ENCODE assay signal across 8 mouse cellular contexts in the genomic region with DNA sequence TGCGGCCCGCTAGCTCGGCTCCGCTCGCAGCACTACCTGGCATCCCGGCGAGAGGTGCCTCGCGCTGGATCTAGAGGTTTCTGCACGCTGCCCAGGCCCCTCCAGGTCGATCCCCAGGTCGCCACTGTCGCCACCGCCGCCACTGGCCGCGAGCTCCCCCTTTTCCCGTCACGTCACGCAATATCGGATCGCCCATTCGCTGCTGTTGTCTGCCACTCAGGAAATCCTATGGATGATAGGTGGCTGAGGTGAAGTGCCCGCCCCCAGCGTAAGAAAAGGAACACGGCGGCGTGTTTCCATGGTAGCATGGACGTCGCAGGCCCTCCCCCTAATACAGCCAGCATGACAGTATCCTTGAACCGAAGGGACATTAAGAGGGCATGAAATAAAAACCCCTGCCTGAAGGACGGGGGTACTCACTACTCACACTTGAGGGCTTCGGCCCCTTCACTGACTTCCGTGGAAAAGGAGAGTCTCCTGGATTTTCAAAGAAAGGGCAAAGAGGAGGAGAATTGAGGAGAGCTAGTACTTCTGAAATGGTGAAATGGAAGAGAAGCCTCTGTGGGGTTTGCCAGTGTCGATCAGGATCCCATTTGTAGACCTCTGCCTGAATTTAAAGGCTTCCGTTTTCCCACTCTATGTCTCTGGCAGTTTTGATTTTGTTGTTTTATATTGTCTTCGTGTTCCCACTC. TPM values are rescaled to one million over a fixed set of nuclear protein-coding genes. Genes with fewer than 3 reads are reported as not detected.
A peak's percentile ranks its signal among the peaks of the same experiment; 100 is the strongest.
DNase-seq lines count a peak whose midpoint lies in the region; ATAC-seq and TF ChIP-seq lines count a peak whose summit lies in the region.

A gene (minus strand): TSS at position 172 of the 692 bp plus-strand sequence.

- peak; percentile 96 for DNase-seq in CH12.LX (ENCODE audit: extremely low read depth)
- DNase-seq in c-Kit-positive CD71-positive TER-119-negative erythroid progenitor cells, embryonic 14.5 days (ENCODE audit: low read depth) = peak; percentile 92
- peak; percentile 94 for DNase-seq in forebrain, embryonic 11.5 days (ENCODE audit: low spot score)
- DNase-seq in kidney, postnatal 36 days = peak; percentile 97
- DNase-seq in telencephalon, adult 2 months (ENCODE audit: low read depth, low spot score) = peak; percentile 94

- H3K79me2 ChIP-seq in CH12.LX (replicated peaks; ENCODE audit: control insufficient read depth, extremely low read depth, insufficient read depth, poor library complexity, severe bottlenecking) = peaks cover 16% of the 10 kb centered on the region

- H3K27ac ChIP-seq in CH12.LX (ENCODE audit: insufficient read depth, low read depth) = no peak within 1 kb of the TSS; the same call in 1 of the 2 replicates
- H3K27ac ChIP-seq in forebrain, embryonic 11.5 days (ENCODE audit: low read depth, low read length) = peak within 1 kb of the TSS; percentile 81
- H3K27ac ChIP-seq in heart, embryonic 16.5 days (ENCODE audit: low read length) = peak within 1 kb of the TSS; percentile 74
- H3K27ac ChIP-seq in liver, embryonic 15.5 days (replicated peaks) = no peak within 1 kb of the TSS; the same call in 1 of the 2 replicates
- H3K27ac ChIP-seq in neural tube, embryonic 12.5 days = peak within 1 kb of the TSS; percentile 97

- H3K4me1 ChIP-seq in CH12.LX (ENCODE audit: control insufficient read depth in 1 of 2, insufficient read depth in 2 of 2) = peaks cover 9 to 40% of the 10 kb centered on the region in 2 experiments
- peaks cover 7% of the 10 kb centered on the region for H3K4me1 ChIP-seq in forebrain, embryonic 11.5 days (replicated peaks; ENCODE audit: control insufficient read depth, insufficient read depth, low read length)
- H3K4me1 ChIP-seq in heart, embryonic 16.5 days (ENCODE audit: control insufficient read depth, insufficient read depth, low read length) = peaks cover 15% of the 10 kb centered on the region
- H3K4me1 ChIP-seq in liver, embryonic 15.5 days (replicated peaks) = peaks cover 19% of the 10 kb centered on the region
- H3K4me1 ChIP-seq in neural tube, embryonic 12.5 days = peaks cover 30% of the 10 kb centered on the region

- TF ChIP-seq CTCF in CH12.LX (conservative IDR thresholded peaks at IDR 0.05 in 1 of 2, IDR thresholded peaks at IDR 0.05 in 1 of 2; ENCODE audit: low read depth in 2 of 2, low read length in 2 of 2) = no peak

- TF ChIP-seq RAD21 in CH12.LX (IDR thresholded peaks at IDR 0.05; ENCODE audit: low read depth, low read length) = no peak

- peak; percentile 100 for ATAC-seq in forebrain, embryonic 11.5 days (replicated peaks; ENCODE audit: low FRiP score)
- ATAC-seq in heart, embryonic 16.5 days (replicated peaks; ENCODE audit: extremely low read depth, insufficient read depth, low FRiP score) = peak; percentile 100
- ATAC-seq in liver, embryonic 15.5 days (ENCODE audit: insufficient read depth) = peak; percentile 97
- peak; percentile 98 for ATAC-seq in neural tube, embryonic 12.5 days (ENCODE audit: low FRiP score, low read depth)

- WGBS in forebrain, embryonic 11.5 days = under 1% methylated on average over 37 of the region's 37 CpGs
- WGBS in heart, embryonic 16.5 days = under 1% methylated on average over 37 of the region's 37 CpGs
- whole genome bisulfite sequencing in liver, embryonic 15.5 days (ENCODE audit: insufficient replicate concordance) = 1% methylated on average over 37 of the region's 37 CpGs
- under 1% methylated on average over 37 of the region's 37 CpGs for WGBS in neural tube, embryonic 12.5 days

- H3K4me3 ChIP-seq in CH12.LX (replicated peaks in 1 of 3; ENCODE audit: low read depth in 2 of 3, low read length in 2 of 3, poor library complexity in 1 of 3) = peak within 1 kb of the TSS; percentile 84 to 88 (median 86)
- H3K4me3 ChIP-seq in forebrain, embryonic 11.5 days (ENCODE audit: low read depth, low read length) = peak within 1 kb of the TSS; percentile 65
- H3K4me3 ChIP-seq in heart, embryonic 16.5 days (ENCODE audit: low read length) = peak within 1 kb of the TSS; percentile 73
- H3K4me3 ChIP-seq in liver, embryonic 15.5 days (replicated peaks) = peak within 1 kb of the TSS; percentile 78
- peak within 1 kb of the TSS; percentile 94 for H3K4me3 ChIP-seq in neural tube, embryonic 12.5 days

- H3K9me3 ChIP-seq in CH12.LX (replicated peaks; ENCODE audit: low read length) = no peaks in the 10 kb centered on the region
- no peaks in the 10 kb centered on the region for H3K9me3 ChIP-seq in forebrain, embryonic 11.5 days (ENCODE audit: control insufficient read depth, low read length)
- H3K9me3 ChIP-seq in heart, embryonic 16.5 days (replicated peaks; ENCODE audit: control insufficient read depth, low read length) = no peaks in the 10 kb centered on the region
- H3K9me3 ChIP-seq in liver, embryonic 15.5 days (replicated peaks) = no peaks in the 10 kb centered on the region
- no peaks in the 10 kb centered on the region for H3K9me3 ChIP-seq in neural tube, embryonic 12.5 days

- peak; percentile 52; the same call in 1 of the 2 replicates for TF ChIP-seq POLR2A in CH12.LX (IDR thresholded peaks at IDR 0.05; ENCODE audit: low read depth, low read length)

- peaks cover 29 to 36% of the 10 kb centered on the region in 2 experiments for H3K36me3 ChIP-seq in CH12.LX (replicated peaks in 1 of 2; ENCODE audit: control insufficient read depth in 1 of 2, insufficient read depth in 1 of 2, low read length in 1 of 2)
- peaks cover 6% of the 10 kb centered on the region; the same call in 1 of the 2 replicates for H3K36me3 ChIP-seq in forebrain, embryonic 11.5 days (ENCODE audit: control insufficient read depth, insufficient read depth, low read length)
- peaks cover 12% of the 10 kb centered on the region for H3K36me3 ChIP-seq in heart, embryonic 16.5 days (ENCODE audit: control insufficient read depth, insufficient read depth)
- no peaks in the 10 kb centered on the region for H3K36me3 ChIP-seq in liver, embryonic 15.5 days (replicated peaks)
- peaks cover 20% of the 10 kb centered on the region for H3K36me3 ChIP-seq in neural tube, embryonic 12.5 days

- in situ Hi-C loops in CH12.LX (cut with MboI; ENCODE audit: low pct_ligation_motif_present, low pct_unique_long_range_greater_than_20kb, low sequenced_read_pairs) = no loop called here

- H3K9ac ChIP-seq in CH12.LX (ENCODE audit: insufficient read depth, low read depth) = peak within 1 kb of the TSS; percentile 74
- H3K9ac ChIP-seq in forebrain, embryonic 11.5 days (ENCODE audit: low read length) = peak within 1 kb of the TSS; percentile 74
- peak within 1 kb of the TSS; percentile 88 for H3K9ac ChIP-seq in heart, embryonic 16.5 days (ENCODE audit: low read length)
- H3K9ac ChIP-seq in liver, embryonic 15.5 days = peak within 1 kb of the TSS; percentile 69
- H3K9ac ChIP-seq in neural tube, embryonic 12.5 days = peak within 1 kb of the TSS; percentile 84

- TF ChIP-seq EP300 in CH12.LX (IDR thresholded peaks at IDR 0.05; ENCODE audit: low read length) = no peak

- H3K4me2 ChIP-seq in CH12.LX (ENCODE audit: insufficient read depth, low read depth, poor library complexity, severe bottlenecking) = peak within 1 kb of the TSS; percentile 79
- H3K4me2 ChIP-seq in forebrain, embryonic 11.5 days (ENCODE audit: low read depth, low read length, severe bottlenecking) = peak within 1 kb of the TSS; percentile 73
- H3K4me2 ChIP-seq in heart, embryonic 16.5 days (ENCODE audit: low read depth, low read length) = peak within 1 kb of the TSS; percentile 78
- peak within 1 kb of the TSS; percentile 87 for H3K4me2 ChIP-seq in liver, embryonic 15.5 days
- peak within 1 kb of the TSS; percentile 64 for H3K4me2 ChIP-seq in neural tube, embryonic 12.5 days (replicated peaks)

- dilution Hi-C loops in CH12.LX (cut with MboI; ENCODE audit: extremely low pct_ligation_motif_present, extremely low pct_unique_long_range_greater_than_20kb, low sequenced_read_pairs) = no loop called here

- H3K27me3 ChIP-seq in CH12.LX (replicated peaks) = no peaks in the 10 kb centered on the region
- no peaks in the 10 kb centered on the region for H3K27me3 ChIP-seq in forebrain, embryonic 11.5 days (ENCODE audit: control insufficient read depth, insufficient read depth, low read length)
- H3K27me3 ChIP-seq in heart, embryonic 16.5 days (ENCODE audit: control insufficient read depth, insufficient read depth, low read length) = no peaks in the 10 kb centered on the region
- H3K27me3 ChIP-seq in liver, embryonic 15.5 days = 0 out of 2 replicates have a peak, but pooled peaks cover 2% of the 10 kb centered on the region
- H3K27me3 ChIP-seq in neural tube, embryonic 12.5 days (replicated peaks) = no peaks in the 10 kb centered on the region

TF ChIP-seq in CH12.LX, 34 proteins besides CTCF, POLR2A, EP300 and RAD21 (continues in another document):
- TF ChIP-seq HCFC1 (IDR thresholded peaks at IDR 0.05; ENCODE audit: low read depth, low read length) = peak; percentile 62; the same call in 1 of the 2 replicates
- TF ChIP-seq SMC3 (IDR thresholded peaks at IDR 0.05; ENCODE audit: low read depth, low read length) = no peak
- TF ChIP-seq MYC (IDR thresholded peaks at IDR 0.05; ENCODE audit: low read depth, low read length) = no peak
- TF ChIP-seq ELF1 (IDR thresholded peaks at IDR 0.05; ENCODE audit: low read depth, low read length) = no peak; the same call in 1 of the 2 replicates
- TF ChIP-seq SIN3A (IDR thresholded peaks at IDR 0.05; ENCODE audit: low read length) = peak; percentile 83
- TF ChIP-seq NELFE (IDR thresholded peaks at IDR 0.05; ENCODE audit: low read depth, low read length) = peak; percentile 50; the same call in 1 of the 2 replicates
- peak; percentile 36; the same call in 1 of the 2 replicates for TF ChIP-seq NRF1 (IDR thresholded peaks at IDR 0.05; ENCODE audit: low read depth, low read length)
- TF ChIP-seq CHD2 (IDR thresholded peaks at IDR 0.05; ENCODE audit: low read length) = peak; percentile 85
- TF ChIP-seq TBP (conservative IDR thresholded peaks at IDR 0.05; ENCODE audit: low read depth, low read length) = peak; percentile 74
- TF ChIP-seq PAX5 (IDR thresholded peaks at IDR 0.05; ENCODE audit: low read length) = no peak
- TF ChIP-seq GABPA (IDR thresholded peaks at IDR 0.05; ENCODE audit: insufficient replicate concordance, low read depth, low read length) = no peak
- no peak for TF ChIP-seq USF1 (IDR thresholded peaks at IDR 0.05; ENCODE audit: low read depth, low read length)
- peak; percentile 49; the same call in 1 of the 2 replicates for TF ChIP-seq TCF12 (IDR thresholded peaks at IDR 0.05; ENCODE audit: low read depth, low read length)
- no peak for TF ChIP-seq ZKSCAN1 (IDR thresholded peaks at IDR 0.05; ENCODE audit: borderline replicate concordance, low read depth, low read length)

RNA-seq across cellular contexts. Expression of the gene that starts here (rescaled TPM):
- 41.7 and 55.2 TPM in 2 replicates for total RNA-seq in CH12.LX (2012; rRNA removed)
- 30.1 and 38.0 TPM in 2 replicates for total RNA-seq in CH12.LX (2014; rRNA removed)
- polyA plus RNA-seq in CH12.LX (2012; ENCODE audit: insufficient read length, low read depth) = 68.7 and 77.6 TPM in 2 replicates
- polyA plus RNA-seq in forebrain, embryonic 11.5 days (2014; fragmentation: Nextera tagmentation; extraction: Ambion mirVana) = 152 and 169 TPM in 2 replicates
- polyA plus RNA-seq in heart, embryonic 16.5 days (2015; fragmentation: Nextera tagmentation; extraction: Ambion mirVana) = 34.5 and 42.4 TPM in 2 replicates
- polyA plus RNA-seq in liver, embryonic 15.5 days (2015; fragmentation: Nextera tagmentation; extraction: Ambion mirVana) = 20.5 and 20.9 TPM in 2 replicates
- 177 and 178 TPM in 2 replicates for polyA plus RNA-seq in neural tube, embryonic 12.5 days (2016; fragmentation: Nextera tagmentation; extraction: Ambion mirVana)

Comparison
In these comparisons a context has a peak if more than half of its experiments do, and no peak if none do; other contexts are left out.
1. H3K27ac ChIP-seq: peak in forebrain, embryonic 11.5 days (single experiment), heart, embryonic 16.5 days (single experiment) and neural tube, embryonic 12.5 days (single experiment); none in CH12.LX (single experiment) and liver, embryonic 15.5 days (single experiment).
2. Peak in every context shown above with its lines, with median percentiles within 50 percentile points of each other: DNase-seq, H3K4me2 ChIP-seq, H3K4me3 ChIP-seq, H3K9ac ChIP-seq and ATAC-seq.